Mouse (Mus musculus) CH12.LX (cell line): ENCODE measurements around the gene Gtf2ird2.

Experiments
- CTCF ChIP-seq, 2 experiments: IDR thresholded peaks in 1 of 2; conservative IDR thresholded peaks in 1 of 2; 2 replicates each; pipeline ENCODE4 v1.5.1; 2011 to 2012; ENCODE audit warnings: low read depth in 2 of 2, low read length in 2 of 2, improper control_type of control experiment in 1 of 2, inconsistent platforms in 1 of 2, mild to moderate bottlenecking in 1 of 2, moderate library complexity in 1 of 2
- ELF1 ChIP-seq: IDR thresholded peaks from 2 replicates; pipeline ENCODE4 v1.6.1; 2014; ENCODE audit warnings: low read depth, mild to moderate bottlenecking, inconsistent platforms, low read length, improper control_type of control experiment
- EP300 ChIP-seq: IDR thresholded peaks from 2 replicates; pipeline ENCODE4 v1.6.1; 2011; ENCODE audit warnings: low read length, improper control_type of control experiment
- HCFC1 ChIP-seq: IDR thresholded peaks from 2 replicates; pipeline ENCODE4 v1.6.1; 2012; ENCODE audit warnings: low read depth, mild to moderate bottlenecking, inconsistent platforms, low read length, improper control_type of control experiment
- JUN ChIP-seq: IDR thresholded peaks from 2 replicates; pipeline ENCODE4 v1.6.1; 2011; ENCODE audit warnings: low read depth, mild to moderate bottlenecking, low read length, improper control_type of control experiment, moderate library complexity; ENCODE audit not compliant: insufficient read depth
- MAX ChIP-seq: IDR thresholded peaks from 2 replicates; pipeline ENCODE4 v1.6.1; 2011; ENCODE audit warnings: low read length, improper control_type of control experiment
- PAX5 ChIP-seq: IDR thresholded peaks from 2 replicates; pipeline ENCODE4 v1.6.1; 2012; ENCODE audit warnings: low read length, inconsistent platforms, mixed read lengths
- POLR2A ChIP-seq: IDR thresholded peaks from 2 replicates; pipeline ENCODE4 v1.6.1; 2011; ENCODE audit warnings: low read depth, mild to moderate bottlenecking, improper control_type of control experiment, low read length
- TCF12 ChIP-seq: IDR thresholded peaks from 2 replicates; pipeline ENCODE4 v1.6.1; 2014; ENCODE audit warnings: low read depth, mild to moderate bottlenecking, inconsistent platforms, low read length, improper control_type of control experiment
- USF1 ChIP-seq: IDR thresholded peaks from 2 replicates; pipeline ENCODE4 v1.6.1; 2014; ENCODE audit warnings: low read depth, mild to moderate bottlenecking, inconsistent platforms, low read length, improper control_type of control experiment
- USF2 ChIP-seq: conservative IDR thresholded peaks from 2 replicates; pipeline ENCODE4 v1.6.1; 2011; ENCODE audit warnings: low read depth, low read length, improper control_type of control experiment
- ZC3H11A ChIP-seq: IDR thresholded peaks from 2 replicates; pipeline ENCODE4 v1.6.1; 2012; ENCODE audit warnings: low read depth, mild to moderate bottlenecking, inconsistent platforms, low read length, improper control_type of control experiment

DNA sequence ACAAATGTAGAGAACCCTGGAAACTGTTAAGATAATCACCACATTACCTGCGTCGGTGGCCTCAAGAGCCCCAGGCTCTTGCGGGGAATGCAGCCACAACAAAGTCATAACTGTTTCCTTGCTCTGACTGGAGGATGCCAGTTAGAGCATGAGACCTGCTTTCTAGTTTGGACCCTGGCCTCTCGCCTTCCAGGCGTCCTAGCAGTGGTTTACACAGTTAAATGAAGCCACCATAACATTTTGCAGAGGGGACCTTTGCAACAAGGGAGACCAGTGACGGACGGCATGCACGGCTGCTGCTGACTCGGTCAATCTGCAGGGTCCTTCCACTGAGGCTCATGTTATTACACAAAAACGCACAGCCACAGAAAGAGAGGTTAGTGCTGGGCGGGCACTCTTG lies 88.9 kb downstream of the Gtf2ird2 start:
- no peak for TF ChIP-seq MAX
- no peak for TF ChIP-seq USF1
- TF ChIP-seq CTCF (conservative IDR thresholded peaks at IDR 0.05 in 1 of 2, IDR thresholded peaks at IDR 0.05 in 1 of 2; ENCODE audit: low read depth in 2 of 2, low read length in 2 of 2) = no peak
- TF ChIP-seq POLR2A = no peak
- no peak for TF ChIP-seq ZC3H11A
- no peak for TF ChIP-seq EP300
- no peak for TF ChIP-seq HCFC1
- TF ChIP-seq TCF12 = no peak
- TF ChIP-seq USF2 = no peak
- TF ChIP-seq PAX5 = no peak
- TF ChIP-seq JUN = no peak
- no peak for TF ChIP-seq ELF1
